In genomic region chr1:40023206-40023605, GRCm38 (mm10) we compare ENCODE assay signal across 15 mouse cellular contexts.
"Had no signal": no experiment of that assay in that cellular context is flagged by ENCODE, and none has a peak within 500 bp of the region (broad histone marks: within the 10 kb centered on the region; RNA-seq: fewer than 3 reads in every experiment).

No protein-coding gene starts in this region.

- H3K27ac ChIP-seq: neural tube, embryonic 13.5 days; neural tube, embryonic 15.5 days; stomach, embryonic 15.5 days; stomach, postnatal 0 days had no signal

- DNase-seq: retina, postnatal 1 day; right cerebral cortex, adult 18-20 months; right cerebral cortex, postnatal 14 days; right cerebral cortex, postnatal 25 days; right cerebral cortex, postnatal 4 days; spleen, adult 18-20 months; thymus, adult 18-20 months; thymus, adult 2 months; thymus, postnatal 14 days; thymus, postnatal 25 days; thymus, postnatal 36 days had no signal

- H3K4me3 ChIP-seq: neural tube, embryonic 13.5 days; neural tube, embryonic 15.5 days; stomach, embryonic 15.5 days had no signal
